Mouse (Mus musculus) gastrocnemius, postnatal 14 days (tissue): ENCODE data around the gene Capn15. TPM values are rescaled to one million over a fixed set of nuclear protein-coding genes. Genes with fewer than 3 reads are reported as not detected.
A peak's percentile ranks its signal among the peaks of the same experiment; 100 is the strongest.

Source experiments
- DNase-seq: peaks from one replicate; pipeline ENCODE4 v3.0.0; 2021; ENCODE audit warnings: mixed read lengths
- intact Hi-C: fragments of 180-260 bp; cut with DNase I; formaldehyde crosslinking; loops from one replicate; pipeline ENCODE4 v1.15.1; 2025; ENCODE audit warnings: low total_unique reads
- total RNA-seq, 2 experiments: library from RNA; stranded (reverse); gene quantifications; 2 replicates each; pipeline ENCODE4 v1.2.3; 2021

The Capn15 gene
- total RNA-seq, 2 experiments from 2014 or later: 4.3 to 5.9 TPM

DNA sequence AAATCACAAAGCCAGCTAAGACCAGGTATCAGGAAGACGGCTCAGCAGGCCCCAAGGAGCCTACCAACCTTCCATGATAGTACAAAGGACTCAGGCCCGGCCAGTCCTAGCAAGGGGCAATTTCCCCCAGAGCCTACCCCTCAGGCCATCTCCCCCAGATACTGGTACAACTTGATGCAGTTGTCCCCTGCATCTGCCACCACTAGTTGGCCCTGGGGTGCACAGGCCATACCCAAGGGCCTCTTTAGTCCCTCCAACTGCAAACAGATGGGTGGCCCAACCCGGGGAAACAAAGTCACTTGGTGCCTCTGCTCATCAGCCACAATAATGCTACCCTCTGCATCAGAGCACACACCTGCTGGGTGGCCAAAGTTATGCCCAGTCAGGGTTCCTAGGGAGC is 42.4 kb downstream of the Capn15 start:
- intact Hi-C loops: loop anchor here (5.0 kb wide), 1 partner anchor 34 kb away; no protein-coding TSS in a partner anchor
- no peak for DNase-seq

DNA sequence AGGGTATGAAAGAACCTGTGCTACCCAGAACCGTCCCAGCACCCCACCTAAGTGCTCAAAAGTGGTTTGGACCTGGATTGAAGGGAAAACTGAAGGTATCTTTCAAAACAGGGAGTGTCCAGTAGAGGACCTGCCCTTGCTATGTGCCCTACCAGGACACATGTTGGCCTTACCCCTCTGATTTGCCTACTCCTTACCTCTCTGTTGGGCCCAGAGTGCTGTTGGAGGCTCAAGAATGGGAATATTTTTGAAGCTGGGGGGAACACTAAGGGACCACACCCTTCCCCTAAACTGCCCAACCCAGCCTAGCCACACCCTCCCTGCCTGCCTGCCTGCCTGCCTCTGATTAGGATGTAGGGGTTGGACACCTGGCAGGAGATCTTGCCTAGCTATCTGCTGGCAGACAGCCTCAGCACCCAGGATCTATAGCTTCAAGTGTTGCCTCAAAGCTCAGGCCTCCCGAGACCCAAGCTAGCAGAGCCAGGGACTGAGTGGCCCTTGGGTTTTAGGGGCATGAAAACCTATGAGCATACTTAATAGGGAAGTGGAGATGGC is 42.9 kb downstream of the Capn15 start:
- intact Hi-C loops: loop anchor here (5.0 kb wide), 1 partner anchor 35 kb away; no protein-coding TSS in a partner anchor
- no peak for DNase-seq

DNA sequence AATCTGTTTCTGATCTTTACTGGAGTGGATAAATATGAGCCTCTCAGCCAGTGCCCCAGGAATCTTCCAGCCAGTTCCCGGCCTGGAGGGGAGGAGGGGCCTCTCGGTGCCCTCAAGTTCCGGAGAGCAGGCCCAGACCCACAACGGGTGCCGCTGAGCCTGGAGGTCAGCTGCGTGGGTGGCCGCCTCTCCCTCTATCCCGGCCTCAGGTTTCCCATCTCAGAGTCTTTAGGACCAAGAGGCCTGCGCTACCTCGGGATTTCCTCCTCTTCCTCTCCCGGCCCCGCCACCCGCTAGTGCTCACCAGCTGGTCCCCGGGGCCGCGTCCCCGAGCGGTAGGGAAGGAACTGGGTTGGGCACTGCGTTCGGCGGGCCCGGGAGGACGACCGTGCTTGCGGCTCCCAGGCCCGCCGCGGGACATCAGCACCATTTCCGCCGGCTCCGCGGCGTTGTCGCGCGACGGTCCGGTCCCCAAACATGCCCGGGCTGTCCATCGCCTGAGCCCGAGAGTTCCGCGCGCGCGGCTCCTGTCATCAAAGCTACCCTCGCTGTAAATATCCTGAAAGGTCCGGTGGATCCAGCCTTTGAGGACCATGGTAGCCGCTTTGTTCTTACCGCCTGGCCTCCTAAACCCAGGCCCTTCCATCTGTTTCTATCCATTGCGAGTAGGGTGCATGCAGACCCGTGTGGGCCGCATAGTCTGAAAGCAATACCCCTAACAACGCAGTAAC is 43.9 kb downstream of the Capn15 start:
- intact Hi-C loops: loop anchor here (5.0 kb wide), 1 partner anchor 36 kb away; no protein-coding TSS in a partner anchor
- DNase-seq: peak; percentile 82

DNA sequence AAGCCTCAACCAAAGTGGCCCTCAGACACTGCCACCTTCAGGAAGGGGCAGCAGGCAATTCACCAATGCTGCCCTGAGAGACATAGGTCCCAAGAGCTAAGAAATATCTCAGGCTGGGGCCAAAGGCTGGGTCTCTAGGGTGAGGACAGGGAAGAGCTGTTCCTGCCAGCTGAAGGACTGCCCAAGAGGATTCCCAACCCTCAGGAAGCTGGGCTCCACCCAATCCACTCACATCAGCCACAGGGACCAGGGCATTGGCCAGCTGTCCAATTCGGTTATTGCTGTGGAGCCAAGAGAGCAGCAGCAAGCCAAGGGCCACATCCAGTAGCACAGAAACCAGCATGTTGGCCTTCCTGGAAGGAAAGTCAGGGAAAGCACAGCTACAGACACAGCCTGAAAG is 51.1 kb downstream of the Capn15 start:
- no peak for DNase-seq
- intact Hi-C loops: no loop called here

DNA sequence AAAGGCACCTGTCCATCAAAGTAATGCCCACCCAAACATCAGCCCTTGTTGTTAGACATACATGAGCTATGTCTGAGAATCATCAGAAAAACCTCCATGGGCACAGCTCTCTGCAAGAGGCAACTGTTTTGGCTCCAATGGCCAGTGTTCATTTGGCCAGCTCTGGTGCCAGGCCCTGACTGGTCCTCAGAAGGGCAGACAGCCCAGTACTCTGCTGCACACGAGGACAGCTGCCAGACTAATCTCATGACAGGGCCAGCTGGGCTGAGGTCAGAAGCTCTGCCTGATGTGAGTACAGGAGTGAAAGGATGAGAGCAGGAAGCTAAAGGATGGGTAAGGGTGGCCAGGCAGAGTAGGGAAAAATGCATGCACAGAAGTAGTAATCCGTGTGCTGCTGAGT is 60.2 kb downstream of the Capn15 start:
- peak; percentile 78 for DNase-seq
- intact Hi-C loops: loop anchor here (5.0 kb wide), 1 partner anchor 33 kb away; no protein-coding TSS in a partner anchor

DNA sequence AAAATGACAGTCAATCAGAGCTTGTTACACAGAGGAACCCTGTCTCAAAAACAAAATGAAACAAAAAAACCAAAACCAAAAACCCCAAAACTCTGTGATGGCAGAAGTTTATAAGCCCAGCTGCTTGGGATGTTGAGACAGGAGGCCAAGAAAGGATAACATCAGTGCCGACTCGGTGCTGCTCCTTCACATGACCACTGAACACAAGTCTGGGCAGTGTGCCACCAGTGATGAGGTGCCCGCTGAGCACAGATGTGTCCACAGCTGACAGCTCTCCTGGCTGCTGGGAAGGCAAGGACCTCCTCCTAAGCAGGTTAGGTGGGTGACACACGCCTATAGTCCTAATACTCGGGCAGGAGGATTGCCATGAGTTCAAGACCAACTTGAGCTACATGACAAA is 63.5 kb downstream of the Capn15 start:
- intact Hi-C loops: no loop called here
- no peak for DNase-seq

DNA sequence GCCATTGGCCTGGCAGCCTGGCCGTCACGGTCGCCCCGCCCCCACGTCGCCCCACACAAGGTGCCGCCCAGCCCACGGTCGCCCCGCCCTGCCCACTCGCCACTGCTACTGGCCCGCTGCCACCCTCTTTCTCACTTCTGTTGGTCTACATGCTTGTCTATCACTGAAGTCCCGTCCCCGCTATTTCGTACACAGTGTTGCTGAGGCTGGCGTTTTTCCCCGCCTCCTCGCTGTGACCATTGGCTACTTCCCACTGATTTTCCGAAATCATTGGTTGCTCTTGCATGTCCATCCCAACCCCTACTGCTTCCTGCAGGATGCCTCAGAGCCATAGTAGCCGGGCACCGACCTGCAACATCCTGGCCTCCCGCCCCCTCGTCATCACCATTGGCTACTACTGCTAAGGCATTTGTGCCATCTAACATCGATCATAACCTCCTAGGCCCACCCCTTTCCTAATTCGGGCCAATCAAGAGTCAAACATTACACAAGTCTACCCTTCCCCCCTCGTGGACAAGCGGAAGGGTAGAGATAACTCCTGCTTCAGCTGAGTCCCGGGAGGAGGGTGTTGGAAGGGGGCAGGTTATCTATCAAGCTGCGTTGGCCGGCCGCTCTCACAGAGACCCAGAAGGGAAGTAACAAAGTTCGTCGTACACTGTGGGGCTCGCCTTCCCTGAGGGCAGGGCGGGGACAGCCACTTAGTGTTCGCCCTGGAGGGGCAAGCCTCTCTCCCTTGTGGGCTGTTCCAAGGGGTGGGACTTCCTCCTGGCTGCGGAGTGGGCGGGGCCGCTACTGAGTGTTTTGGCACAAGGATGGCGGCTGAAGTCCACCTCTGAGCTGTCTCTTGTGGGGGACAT is 65.6 kb downstream of the Capn15 start:
- intact Hi-C loops: no loop called here
- DNase-seq: peak; percentile 100

DNA sequence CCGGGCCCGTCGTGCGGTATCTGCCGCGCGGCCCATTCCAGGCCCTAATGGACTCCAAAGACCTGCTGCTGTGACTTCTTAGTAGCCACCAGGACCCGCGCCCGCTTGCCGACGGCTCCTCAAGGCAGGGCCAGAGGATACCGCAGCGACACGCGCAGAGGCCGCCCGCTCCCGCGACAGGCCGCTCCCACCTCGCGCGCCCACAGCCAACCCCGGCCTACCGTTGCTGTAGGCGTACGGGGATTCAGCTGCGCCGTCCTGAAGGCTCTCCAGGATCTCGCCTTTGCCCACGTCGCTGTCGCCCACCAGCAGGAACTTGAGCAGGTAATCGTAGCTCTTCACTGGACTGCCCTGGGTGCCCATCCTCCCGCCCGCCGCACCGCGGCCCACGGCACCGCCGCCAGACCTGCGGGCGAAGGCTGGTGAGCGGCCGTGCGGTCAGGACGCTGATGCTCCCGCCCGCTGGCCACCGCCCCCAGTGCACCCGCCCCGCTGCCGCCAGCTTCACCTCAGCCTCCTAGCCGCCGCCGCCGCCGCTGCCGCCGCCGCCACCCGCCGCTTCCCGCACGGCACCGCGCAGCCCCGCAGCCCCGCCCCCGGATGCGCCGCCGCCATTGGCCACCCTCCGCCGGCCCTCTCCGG is 66.3 kb downstream of the Capn15 start, which contains the start of gene Rab40c:
Gene Rab40c (minus strand): TSS at position 584 of the 642 bp plus-strand sequence.
- intact Hi-C loops: no loop called here
- peak; percentile 57 for DNase-seq

DNA sequence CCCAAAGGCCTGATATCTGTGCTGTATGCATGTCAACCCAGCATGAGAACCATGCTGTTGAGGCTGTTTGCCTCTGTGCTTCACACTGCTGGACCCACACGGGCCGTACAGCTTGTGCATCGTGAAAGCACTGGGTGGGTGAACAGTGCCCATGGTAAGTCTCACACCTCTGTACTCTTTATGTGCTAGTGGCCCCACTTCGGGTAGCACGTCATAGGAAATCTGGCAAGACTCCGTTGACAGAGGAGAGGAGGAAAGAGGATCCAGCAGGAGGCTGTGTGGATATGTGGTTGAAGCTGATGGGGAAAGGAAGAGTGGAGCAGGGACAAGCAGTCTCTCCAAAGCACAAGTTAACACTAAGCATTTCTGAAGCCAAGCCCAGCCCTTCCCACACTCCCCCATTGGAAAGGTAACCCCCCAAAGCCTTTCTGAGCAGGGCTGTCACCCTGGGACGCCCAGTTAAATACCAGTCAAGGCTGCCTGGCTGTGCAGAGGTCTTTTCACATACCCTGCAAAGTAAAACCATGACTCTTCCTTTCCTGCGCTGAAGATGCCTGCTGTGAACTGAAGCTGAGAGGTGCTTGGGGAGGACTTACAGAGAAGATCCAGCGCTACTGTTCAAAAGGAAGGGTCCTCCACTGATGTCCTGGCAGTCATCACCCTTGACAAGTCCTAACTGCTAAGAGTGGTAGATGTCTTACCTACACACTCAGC is 67.4 kb downstream of the Capn15 start:
- intact Hi-C loops: no loop called here
- DNase-seq: no peak

DNA sequence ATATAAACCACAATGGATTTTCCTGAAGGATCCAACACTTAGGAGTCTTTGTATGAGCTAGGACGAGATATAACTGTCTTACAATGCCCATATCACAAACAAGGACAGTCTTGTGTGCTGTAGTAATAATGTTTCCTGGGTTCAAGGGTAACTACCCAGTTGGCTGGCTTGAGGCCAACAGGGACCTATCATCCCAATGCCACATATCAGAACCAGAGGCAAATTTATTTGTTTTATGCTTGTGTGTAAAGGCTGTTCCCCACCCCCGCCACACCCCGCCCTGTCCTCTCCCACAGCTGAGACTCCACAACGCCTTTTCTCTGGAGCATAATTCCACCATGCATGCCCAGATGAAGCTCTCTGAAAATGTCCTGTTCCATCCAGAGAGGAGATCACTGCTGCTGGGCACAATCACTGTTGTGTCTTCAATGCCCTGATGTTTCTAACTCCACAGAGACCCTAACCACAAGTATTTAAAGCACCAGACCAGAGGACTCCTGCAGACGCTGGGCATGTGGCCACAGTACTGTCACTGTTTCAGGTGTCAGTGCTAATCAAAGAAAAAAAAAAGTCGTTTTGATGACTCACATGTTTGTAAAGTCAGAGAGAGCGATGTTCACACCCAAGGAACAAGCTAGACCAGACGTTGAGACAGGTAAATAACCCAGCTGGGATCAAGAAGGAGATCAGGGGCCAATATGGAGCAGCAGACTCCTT is 68.5 kb downstream of the Capn15 start:
- intact Hi-C loops: no loop called here
- no peak for DNase-seq

DNA sequence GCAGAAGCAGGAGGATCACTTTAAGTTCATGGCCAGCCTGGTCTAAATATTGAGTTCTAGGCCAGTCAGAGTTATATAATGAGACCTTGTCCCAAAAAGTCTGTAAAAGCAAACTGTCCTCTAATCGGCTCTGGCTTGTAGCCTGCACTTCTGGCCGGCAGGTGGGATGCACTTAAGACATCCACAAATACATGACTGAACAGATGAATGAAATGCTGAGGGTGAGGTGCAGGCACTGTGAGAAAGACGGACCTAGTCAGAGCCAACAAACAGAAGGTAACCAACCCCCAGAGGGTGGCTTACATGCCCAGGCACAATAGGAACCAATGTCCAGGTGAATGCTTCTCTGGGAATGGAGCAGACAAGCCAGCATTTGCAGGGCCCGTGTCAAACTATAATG is 71.3 kb downstream of the Capn15 start:
- no peak for DNase-seq
- intact Hi-C loops: no loop called here

DNA sequence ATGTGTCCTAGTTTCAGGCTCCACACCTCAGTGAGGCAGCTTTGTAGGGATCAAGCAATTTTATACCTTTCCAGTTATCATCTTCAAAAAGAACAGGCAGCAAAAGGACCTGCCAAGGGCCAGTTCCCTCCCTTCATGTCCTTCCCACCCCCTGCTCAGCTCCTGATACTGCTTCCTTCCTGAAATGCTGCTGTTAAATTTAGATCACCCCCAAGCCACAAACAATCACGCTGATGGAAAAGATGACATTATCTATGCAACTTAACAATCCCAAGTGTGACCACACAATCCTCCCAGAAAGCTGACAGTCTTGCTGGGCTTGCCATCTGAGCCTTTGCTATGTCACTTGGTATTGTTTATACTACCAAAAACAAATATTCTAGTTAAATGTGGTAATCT is 71.7 kb downstream of the Capn15 start:
- no peak for DNase-seq
- intact Hi-C loops: no loop called here

DNA sequence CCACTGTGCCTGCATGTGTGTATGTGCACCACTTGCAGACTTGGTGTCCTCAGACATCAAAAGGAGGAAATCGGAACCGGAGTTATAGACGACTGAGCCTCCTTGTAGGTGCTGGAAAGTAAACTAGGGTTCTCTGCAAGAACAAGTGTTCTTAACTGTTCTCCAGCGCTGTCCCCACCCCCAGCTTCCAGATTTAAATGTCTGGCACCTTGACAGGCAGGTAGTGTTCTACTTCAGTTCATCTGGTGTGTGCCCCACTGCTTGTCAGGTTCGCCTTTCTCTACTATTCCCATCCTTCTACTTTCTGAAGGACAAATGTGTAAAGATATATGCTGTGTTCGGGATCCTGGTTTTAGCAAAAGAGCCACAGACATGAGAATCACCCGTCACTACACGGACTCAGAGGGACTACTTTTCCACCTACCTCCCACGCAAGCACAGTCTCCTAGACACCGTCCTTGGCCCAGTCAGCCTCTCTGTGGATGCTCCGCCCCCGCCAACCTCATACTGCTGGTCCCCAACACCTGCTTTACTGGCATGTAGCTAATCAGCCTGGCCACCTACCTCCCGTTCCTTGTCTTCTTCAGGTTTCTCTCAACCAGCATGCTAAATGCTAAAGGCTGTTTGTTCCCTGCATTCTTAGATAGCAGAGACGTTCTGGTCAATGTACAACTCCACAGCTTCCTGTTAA is 72.3 kb downstream of the Capn15 start:
- DNase-seq: no peak
- intact Hi-C loops: no loop called here

DNA sequence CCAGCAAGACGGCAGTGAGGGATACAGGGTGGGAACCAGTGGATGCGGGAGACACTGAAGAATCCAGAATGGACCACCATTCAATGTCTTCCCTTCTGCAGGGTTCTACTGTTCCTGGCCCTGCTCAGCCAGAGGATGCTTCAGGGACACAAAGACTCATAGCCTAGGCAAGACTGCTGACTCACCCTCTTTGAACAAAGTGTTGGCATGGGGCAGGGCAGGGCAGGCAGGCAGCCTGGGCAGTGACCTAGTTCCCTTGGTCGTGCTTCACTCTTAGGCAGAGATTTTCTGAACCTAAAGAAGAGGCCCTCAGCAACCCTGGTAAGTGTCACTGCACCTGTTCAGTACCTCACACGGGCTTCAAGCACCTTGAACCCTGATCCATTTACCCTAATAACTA is 73.8 kb downstream of the Capn15 start:
- intact Hi-C loops: no loop called here
- no peak for DNase-seq
